Mouse (Mus musculus): ENCODE results near the gene Cfap221.

- TF ChIP-seq ZNF384 (IDR thresholded peaks at IDR 0.05; ENCODE audit: low read depth, low read length): no peak
- no peak for TF ChIP-seq HCFC1 (IDR thresholded peaks at IDR 0.05; ENCODE audit: borderline replicate concordance, insufficient read depth, low read length)
Measured at GRCm38 (mm10) chr1:120035456-120036034, 38.5 kb upstream of the Cfap221 start.
